Mouse (Mus musculus) kidney, postnatal 4 days (tissue): ENCODE data around the gene Bco2.
A peak's percentile ranks its signal among the peaks of the same experiment; 100 is the strongest.

Source experiments
- DNase-seq, 2 experiments: peaks; one replicate each; pipeline ENCODE4 v3.0.0; 2021; ENCODE audit warnings: mixed read lengths in 2 of 2

Bco2 gene

DNA sequence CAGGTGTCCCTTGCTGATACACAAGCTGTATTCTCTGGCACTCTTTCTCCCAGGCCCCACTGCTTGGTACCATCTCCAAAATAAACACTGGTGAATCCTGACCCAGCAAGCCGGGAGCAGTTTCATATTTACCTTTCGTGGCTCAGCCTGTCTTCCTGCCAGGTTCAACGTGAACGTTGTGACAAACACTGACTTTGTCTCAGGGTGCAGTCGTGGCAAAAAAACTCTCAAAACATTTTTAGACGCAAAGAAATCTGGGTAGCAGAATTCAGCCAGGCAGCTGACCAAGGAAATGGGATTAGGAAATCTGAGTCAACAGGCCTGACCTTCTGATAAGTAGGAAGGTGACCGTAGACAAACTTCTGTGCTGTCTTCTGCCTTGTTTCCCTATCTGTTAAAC, 47.4 kb downstream of the Bco2 start:
- no peak for DNase-seq

DNA sequence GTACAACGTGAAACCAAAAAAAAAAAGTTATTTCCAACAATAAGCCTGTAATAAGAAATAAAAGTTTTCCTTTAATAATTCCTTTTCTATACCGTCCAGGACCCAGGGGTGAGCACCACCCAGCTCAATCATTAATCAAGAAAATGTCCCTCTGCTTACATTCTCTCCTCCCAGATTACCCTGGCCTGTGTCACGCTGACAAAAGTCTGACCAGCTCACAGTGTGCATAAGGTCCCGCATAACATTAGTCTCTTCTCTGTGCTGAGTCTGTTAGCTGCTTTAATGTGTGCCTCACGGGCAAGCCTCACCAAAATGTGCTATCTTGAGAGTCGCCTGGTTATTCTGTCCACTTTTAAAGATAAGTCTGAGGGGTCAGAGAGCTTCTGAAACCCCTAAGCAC, 49.6 kb downstream of the Bco2 start:
- peak in 1 of 2 experiments; percentile 31 for DNase-seq

DNA sequence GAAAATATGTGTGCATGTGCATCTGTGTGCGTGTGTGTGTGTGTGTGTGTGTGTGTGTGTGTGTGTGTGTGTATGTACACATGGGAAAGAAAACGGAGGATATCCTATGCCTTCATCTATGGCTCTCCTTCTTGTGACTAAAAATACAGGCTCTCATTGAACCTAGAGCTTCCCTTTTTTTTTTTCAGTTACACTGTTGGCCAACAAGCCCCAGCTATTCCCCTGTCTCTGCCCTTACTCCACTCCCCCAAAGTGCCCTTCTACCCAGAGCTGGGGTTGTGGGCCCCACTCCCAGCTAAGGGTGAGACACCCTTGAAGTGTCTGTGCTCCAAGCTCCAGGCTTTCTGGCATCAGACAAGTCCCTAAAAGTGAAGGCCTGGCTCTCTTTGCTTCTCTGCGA, 52.0 kb downstream of the Bco2 start:
- DNase-seq, result no peak

DNA sequence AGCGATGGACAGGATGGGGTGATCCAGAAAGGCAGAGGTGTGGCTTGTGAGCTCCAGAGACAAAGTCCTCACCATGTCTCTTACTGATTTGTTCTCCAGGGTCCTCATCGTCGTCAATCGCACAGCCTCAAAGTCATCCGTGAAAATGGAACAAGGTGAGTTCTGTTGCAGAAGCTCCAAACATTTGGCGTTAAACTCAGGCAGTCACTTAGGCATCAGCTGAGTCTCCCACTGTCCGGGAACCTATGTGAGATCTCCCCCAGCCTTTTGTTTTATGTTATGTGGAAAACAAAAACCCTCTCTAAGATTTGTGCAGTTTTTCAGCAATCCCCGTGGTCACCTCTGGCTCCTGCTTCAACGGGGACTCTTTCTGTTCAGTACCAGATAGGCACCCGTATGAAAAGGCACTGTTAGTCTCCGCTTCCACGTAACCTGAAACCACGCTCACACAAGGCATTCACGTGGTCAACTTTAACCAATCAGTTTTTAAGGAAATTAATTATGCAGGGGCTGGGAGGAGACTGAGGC, 53.9 kb downstream of the Bco2 start:
- DNase-seq, result peak in 1 of 2 experiments; percentile 37

DNA sequence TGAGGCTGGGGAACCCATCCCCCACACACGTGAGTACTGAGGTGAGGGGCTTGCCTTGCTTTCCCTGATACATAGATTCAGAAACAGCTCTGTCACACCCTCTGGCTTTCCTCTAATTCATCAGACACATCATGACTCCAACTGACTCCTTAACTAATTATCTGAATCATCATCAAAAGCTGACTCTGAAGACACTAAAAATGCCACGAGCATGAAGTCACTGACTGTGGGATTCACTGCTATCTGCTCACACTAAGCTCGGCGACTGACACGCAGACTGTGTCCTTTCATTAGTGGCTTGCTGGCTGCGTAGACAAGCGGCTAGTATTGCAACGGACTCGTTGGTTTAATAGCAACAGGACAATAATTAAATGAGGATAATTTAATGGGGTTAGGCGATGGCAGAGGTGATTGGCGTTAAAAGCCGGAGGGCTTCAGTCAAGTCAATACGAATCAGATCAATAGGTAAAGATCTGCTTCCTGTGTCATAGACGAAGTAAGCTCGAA, 54.5 kb downstream of the Bco2 start:
- DNase-seq, result no peak

DNA sequence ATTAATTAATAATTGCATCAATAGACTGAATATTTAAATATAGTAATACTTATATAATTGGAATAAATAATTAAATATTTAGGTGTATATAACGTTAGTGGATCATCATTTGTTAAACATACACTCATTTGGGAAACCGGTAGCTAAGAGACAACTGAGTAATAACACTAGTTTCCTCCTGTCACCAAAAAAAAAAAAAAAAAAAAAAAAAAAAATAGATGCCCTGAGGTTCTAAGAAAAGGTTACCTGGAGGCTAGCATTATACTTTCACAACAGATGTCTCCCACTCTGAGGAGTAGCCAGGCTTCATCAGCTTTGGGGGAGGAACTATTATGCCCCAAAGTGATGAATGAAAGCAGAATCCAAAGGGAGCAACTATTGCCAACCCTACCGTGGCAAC, 55.2 kb downstream of the Bco2 start:
- DNase-seq, result no peak

DNA sequence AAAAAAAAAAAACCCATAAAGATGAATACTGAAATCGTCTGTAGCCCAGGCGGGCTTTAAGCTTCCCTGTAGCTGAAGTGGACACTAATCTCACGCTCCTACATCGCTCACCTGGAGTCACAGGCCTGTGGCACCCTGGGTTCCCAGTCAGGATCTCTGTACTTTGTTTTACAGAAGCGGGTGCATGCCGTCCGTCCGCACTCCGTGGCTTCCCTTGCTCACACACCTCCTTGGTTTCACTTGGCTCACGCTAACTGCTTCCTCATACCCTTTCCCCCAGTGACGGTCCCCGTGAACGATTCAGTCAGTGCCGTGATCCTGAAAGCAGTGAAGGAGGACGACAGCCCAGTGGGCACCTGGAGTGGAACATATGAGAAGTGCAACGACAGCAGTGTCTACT, 56.2 kb downstream of the Bco2 start:
- no peak for DNase-seq

DNA sequence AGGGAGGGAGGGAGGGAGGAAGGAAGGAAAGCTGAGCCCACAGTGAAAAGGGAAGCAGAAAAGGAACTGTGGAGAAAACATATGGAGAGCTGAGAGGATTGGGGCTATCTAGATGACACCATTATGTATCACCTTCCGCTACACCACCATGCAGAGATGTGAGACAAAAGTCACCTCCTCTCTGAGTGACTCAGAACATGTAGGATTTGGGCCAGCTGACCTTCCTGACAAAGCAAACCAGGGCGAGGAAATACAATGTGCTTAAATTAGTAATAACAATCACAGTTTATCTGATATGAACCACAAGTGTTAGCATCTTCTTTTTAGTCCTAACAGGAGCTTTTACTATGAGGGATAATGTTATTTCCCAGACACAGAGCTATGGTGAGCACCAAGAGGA, 57.4 kb downstream of the Bco2 start:
- DNase-seq, result no peak

DNA sequence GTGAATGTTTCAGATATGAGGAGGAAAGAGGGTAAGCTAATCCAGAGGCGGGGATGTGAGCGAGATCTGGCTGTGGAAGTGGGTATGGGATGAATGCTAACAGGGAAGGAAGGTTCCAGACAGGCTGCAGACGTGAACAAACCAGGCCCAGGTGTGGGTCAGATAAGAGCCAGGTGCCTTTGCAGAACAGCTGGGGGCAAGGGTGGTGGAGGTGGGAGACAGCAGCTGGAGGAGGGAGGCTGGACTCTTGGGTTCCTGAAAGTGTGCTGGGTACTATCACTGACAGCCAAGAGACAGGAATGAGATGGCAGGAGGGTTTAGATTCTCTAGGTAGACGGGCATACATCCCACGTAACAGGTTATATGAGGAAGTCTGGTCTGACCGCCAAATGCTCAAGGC, 57.9 kb downstream of the Bco2 start:
- DNase-seq, result no peak

DNA sequence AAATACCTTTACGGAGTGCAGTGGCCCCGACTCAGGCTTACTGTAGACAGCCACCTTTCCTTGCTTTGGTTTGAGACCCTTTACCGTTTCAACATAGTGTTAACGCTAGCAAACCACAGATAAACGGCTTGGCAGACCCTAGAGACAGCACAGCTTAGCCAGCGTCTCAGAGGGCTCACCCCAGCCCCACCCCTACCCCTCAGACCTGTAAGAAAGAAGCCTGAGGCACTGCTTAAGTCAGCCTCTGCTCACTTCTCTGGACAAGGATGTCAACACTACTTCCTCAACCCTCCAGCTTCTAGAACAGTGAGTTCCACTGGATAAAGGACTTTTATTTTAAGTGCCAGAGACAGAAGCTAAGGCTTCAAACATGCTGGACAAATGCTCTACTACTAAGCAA, 58.4 kb downstream of the Bco2 start:
- DNase-seq, result no peak

DNA sequence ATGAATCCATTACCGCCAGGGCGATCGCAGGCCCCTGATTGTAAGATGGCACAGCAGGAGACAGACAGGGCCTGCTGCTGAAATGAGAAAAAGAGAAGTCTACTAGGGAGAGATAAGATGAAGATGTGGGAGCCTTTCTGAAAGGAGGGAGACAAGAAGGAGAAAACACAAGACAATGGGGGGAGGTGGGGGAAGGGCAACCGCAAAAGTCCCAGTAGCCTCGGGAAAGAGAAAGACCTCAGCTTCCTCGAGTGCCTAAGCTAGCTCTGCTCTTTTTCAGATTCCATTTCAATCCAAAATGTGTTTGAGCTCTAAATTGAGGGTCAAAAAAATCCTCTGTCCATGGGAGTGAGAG, 58.9 kb downstream of the Bco2 start:
- DNase-seq, result no peak

DNA sequence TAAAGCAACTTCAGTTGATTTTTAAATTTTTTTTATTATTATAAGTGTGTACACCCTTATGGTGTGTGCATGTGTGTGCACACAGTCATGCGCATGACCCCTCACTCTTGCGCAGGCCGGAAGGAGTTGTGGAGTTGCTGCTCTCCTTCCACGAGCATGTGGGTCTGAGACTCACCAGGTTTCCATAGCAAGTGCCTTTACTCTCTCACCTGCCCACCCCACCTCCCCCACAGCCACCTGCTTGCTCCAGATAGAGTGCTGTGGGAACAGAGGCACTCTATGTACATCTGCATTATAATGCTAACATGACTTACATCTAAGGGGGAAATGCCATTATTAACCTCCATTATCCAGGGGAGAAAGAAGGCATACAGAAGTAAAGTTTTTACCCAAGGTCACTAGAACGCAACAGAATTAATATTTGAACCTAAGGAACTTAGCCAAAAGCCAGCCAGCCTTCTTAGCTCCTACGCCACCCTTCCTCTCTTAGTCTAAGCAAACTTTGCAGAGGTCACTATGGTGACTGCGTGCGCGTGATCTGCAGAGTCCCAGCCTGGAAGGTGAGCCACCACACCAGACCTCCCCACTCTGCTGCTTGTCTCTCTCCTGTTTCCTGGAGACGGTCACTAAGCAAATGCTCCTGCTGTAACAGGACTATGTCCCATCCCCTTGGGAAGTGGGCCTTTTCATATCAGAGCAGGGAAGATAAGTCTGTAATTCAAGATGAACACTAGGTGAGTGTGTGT, 59.4 kb downstream of the Bco2 start:
- DNase-seq, result no peak

DNA sequence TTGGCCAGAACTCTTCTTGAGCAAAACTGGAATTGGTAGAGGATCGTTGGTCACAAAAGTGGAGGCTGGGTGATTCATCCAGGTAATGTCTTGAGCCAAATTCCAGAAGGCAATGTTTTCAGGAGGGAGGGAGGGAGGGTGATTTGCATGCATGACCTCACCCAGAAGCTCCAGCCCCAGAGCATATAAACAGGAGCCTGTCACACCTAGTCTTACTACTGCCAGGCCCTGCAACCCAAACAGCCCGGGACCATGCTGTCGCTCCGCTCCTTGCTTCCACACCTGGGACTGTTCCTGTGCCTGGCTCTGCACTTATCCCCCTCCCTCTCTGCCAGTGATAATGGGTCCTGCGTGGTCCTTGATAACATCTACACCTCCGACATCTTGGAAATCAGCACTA, 60.7 kb downstream of the Bco2 start, which contains the start of gene Plet1:
Plet1 (plus strand) TSS at position 215 of the 400 bp plus-strand sequence.
- peak in 1 of 2 experiments; percentile 37 for DNase-seq

DNA sequence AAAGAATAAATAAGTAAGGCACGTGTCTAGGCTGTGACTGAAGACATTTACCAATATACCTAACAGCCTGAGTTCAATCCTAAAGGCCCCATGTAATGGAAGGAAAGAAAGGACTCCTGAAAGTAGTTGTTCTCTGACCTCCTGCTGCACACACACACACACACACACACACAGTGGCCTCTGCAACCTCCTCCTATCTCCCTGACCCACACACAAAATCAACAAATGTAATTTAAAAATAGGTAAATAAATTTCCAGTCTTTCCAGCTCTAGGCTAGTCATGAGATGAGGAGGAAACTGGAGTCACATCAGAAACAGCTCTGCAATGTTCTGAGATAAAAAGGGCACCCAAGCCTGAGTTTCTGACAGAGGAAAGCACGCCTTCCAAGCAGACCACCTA, 61.2 kb downstream of the Bco2 start:
- no peak for DNase-seq

DNA sequence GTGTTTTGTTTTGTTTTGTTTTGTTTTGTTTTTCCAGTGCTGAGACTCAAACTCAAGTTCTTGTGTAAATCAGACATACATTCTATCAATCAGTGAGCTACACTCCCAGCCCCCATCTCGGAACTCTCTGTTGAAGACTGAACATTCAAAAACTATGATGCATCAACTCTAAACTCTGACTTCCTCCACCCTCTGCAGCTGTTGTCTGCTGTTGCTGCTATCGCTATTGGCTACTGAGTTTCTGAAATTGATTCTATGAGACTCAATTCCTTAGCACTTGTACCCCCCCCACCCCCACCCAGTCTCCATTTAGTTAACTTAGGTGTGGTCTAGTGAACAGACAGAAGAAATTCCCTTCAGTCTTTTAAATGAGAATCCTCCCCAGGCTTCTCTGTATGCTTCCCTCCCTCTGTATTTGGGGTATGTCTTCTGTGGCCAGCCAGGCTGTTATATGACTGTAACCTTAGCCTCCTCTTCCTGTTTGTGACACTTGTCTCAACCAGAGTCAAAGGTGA, 63.4 kb downstream of the Bco2 start:
- no peak for DNase-seq

DNA sequence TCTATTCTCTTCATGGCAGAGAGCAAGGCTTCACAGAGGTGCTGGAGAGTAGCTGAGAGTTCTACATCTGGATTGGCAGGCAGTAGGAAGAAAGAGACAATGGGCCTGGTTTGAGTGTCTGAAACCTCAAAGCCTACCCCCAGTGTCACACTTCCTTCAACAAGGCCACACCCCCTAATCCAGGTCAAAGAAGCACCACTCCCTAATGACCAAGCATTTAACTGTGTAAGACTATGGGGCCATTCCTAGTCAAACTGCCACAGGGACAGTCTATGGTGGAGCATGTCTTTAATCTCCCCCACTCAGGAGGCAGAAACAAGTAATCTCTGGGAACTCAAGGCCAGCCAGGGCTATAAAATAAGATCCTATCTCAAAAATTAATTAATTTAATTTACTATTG, 64.1 kb downstream of the Bco2 start:
- no peak for DNase-seq

DNA sequence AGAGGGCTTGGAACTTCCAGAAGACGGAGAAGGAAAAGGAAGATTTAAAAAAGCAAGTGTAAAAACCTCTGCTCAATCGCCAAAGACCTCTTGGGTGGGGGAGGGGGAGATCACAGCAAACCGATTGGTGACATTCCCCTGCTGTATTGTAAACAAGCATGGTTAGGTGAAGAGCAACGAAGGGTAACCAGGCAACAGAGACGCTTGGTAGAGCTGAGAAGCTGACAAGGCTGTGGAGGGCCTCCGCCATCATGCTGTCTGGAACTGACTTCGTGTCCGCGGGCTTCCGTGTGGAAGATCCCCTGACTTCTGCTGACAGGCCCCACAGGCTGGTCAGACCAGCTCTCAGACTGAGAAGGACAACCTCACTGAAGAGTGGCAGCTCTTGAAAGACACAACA, 69.5 kb downstream of the Bco2 start:
- DNase-seq, result peak; percentile 54 to 70
